Mouse (Mus musculus): ENCODE measurements at regions not wholly inside any gene's neighbourhood (a gene's known extent, or its start where the extent isn't known, plus 50 kb on each side); places are given as distances from the start of the nearest gene placed in this dataset.
A peak's percentile ranks its signal among the peaks of the same experiment; 100 is the strongest.

DNA sequence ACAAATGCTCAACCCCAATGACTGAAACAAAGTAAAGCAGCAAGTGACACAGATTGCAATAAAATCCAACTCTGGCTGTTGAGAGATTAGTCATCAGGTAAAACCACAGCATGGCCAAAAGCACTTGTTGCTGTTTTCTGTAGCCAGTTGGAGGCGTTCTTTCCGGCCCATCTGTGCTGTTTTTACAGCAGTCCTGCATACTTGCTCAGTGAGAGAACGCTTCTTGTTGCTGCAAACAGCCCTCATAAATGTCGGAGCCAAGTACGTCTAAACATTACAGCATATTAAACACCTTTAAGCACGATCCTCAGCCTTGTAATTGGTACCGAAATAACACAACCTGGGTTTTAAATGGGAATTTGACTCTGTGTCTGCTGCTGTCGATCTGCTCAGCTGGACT is 65.6 kb upstream of the Hs3st3a1 start:
- no peak for DNase-seq (ENCODE audit: low spot score)

DNA sequence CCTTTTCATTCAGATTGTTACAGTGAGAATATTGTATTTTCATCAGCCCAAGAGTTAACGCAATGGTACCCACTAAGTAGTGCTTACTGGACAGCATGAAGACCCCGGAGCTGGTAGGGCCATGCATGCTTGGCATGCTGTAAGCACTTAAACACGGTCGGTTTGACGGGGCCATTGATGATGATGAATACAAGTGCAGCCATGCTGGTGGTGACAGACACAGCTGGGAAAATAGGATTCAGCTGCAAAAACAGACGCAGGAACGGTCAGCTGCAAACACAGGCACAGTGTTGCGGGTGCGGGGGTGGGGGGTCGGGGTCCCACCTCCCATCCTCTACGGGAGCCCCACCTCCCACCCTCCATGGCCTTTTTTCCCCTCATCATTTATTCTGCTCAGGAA is 99.7 kb upstream of the Hs3st3a1 start:
- no peak for DNase-seq (ENCODE audit: low spot score)

DNA sequence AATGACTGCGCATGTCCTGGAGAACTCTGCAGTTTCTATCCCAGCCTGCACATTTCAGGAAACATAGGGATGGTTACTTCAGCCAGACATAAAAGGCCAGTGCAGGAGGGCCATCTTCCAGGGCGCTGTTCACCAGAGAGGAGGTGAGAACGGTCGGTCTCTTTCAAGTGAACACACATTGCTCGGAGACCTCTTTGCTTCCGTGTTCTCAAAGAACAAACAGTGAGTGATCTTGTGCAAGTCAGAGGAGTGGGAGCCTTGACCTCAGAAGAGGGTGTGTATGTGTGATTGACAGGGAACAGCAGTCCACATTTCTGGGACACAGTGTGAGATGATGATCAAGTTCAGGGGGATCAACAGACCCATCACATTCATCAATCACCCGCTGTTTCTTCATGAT is 102.7 kb upstream of the Hs3st3a1 start:
- no peak for DNase-seq (ENCODE audit: low spot score)

DNA sequence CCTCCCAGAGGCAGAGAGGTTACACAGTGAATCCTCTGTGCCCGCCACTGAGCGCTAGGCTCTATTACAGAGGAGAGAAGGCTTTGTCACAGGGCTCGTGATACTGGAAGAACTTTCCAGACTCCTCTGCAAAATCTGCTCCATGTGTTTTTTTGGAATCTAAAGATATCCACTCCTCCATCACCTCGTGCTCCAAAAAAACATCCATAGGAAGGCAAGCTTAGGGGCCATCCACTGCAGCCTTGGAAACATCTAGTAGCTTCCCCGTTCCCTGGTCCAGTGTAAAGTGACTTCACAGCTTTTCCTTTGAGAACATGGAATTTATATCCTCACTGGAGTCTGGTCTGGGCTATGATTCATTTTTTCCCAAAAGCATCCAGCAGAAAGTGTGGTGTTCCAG is 103.3 kb upstream of the Hs3st3a1 start:
- DNase-seq (ENCODE audit: low spot score), result no peak

DNA sequence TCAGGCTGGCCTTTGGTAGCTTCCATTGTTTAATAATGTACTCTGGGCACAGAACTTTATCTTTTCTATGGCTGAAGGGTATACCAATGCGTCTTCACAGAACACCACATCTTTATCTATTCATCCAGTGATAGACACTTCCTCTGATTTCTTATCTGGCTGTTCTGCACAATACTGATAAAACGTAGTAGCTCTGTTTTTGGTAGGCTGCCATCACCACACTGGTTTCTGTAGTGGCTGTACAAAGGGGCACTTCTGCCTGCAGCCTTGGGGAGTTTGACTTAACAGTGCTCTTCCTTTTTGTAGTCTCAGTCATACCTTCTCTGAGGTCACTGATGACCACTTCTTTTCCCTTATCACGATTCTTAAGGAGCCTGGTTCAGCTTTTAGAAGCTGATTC is 106.0 kb upstream of the Hs3st3a1 start:
- DNase-seq (ENCODE audit: low spot score), result peak; percentile 6

DNA sequence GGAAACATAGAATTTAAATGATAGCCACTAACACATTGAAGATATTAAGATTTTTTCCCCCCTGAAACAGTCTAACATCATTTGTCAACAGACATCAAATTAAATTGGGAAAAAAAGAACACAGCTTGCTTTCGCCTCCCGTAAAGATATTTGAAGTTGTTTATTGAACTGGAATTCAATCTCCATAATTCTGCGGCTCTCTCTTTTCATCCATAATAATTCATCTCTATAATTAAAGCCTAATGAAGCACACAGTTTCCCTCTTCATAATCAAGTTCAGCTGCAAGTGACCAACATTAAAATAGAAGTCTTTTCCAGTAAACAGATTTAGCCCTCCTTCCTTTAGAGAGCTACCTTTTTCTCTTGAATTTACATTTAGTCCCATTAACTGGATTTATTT is 107.4 kb upstream of the Hs3st3a1 start:
- no peak for DNase-seq (ENCODE audit: low spot score)

DNA sequence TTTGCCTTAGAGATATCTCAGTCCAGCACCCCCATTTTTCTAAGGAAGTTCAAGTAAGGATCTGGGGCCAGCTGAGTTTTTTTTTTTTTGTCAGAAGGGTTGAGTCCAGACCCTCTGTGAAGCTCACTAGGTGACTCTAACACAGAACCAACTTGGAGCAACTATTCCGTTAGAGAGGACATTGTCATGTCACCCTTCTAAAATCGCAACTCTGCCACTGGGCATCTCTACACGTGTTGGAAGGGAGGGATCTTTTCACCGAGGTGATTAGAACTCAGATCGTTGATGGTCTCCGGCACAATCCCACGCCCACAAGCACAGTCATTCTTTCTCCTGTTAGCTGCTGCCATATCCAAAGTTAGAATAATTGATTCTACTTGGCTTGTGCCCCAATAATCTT is 108.5 kb upstream of the Hs3st3a1 start:
- DNase-seq (ENCODE audit: low spot score), result no peak

DNA sequence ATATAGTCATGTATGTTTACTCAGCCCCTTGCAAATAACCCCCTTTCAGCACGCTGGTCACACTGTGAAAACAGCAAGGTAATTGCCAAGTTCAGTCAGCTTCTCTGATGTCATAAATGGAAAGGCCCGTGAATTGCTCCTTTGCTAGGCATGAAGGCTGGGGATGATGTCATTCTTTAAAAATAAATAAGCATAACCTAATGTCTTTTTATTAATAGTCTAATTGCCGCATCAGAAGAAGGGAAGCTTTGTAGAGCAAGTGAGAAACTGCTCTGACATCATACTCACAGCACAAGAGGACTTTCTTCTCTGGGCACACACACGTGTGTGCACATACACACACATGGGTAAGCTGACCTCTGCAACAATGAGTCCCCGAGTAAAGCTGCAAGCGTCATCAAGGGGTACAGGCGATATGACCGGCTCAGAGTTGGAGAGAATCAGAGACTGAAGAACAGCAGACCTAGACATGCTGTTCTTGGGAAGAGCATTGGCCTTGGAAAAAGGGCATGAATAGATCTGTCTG is 113.2 kb upstream of the Hs3st3a1 start:
- DNase-seq (ENCODE audit: low spot score), result no peak

DNA sequence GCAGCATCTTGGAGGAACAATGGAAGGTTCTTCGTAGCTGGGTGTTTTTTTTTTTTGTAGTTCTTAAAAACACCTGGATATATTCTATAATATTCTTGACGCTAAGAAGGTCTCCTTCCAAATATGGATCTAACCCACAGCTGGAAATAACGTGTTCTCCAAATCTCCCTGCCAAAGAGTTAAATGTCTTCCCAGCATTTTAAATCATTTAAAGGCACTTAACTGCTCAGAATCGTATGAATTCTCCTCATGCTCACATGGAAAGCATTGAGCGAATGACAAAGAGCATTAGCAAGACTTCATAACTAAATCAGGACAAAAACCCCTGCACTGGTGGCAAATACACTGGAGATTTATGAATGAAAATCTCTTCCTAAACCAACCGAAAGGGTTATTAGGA is 117.7 kb upstream of the Hs3st3a1 start:
- DNase-seq (ENCODE audit: low spot score), result no peak

DNA sequence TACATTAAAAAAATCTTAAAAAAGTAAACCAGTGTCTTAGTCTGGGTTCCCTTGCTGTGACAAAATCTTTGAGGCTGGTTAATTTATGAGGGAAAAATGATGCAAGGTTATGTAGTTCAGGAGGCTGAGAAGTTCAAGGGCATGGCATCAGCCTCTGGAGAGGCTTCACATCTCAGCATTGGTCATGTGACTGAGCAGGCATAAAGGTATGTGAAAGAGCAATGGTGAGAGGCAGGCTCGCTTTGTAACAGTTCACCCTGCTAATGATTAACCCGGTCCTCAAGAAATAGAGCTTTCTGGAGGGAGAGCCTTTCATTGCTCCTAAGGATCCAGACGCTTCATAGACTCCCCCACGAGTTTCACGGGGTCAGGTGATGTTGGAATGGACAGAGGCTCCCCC is 120.1 kb upstream of the Hs3st3a1 start:
- no peak for DNase-seq (ENCODE audit: low spot score)

DNA sequence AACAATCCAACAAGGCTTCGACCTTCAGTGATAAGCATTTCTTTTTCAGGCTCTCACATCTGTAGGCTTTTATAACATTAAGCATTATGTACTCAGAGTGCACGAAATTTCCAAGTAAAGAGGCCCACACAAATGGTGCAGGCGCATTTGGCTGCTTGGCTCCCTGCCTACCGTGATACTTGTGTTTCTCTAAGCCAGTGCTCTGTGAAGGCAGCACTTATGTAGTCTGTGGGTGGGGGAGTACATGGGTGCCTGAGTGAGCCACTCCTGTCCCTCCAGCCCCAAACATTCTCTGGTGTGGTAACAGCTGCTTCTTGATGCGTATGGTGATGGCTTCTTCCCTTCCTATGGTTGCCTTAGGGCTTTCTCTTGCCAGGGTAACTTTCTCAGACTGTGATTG is 121.9 kb upstream of the Hs3st3a1 start:
- DNase-seq (ENCODE audit: low spot score), result no peak

DNA sequence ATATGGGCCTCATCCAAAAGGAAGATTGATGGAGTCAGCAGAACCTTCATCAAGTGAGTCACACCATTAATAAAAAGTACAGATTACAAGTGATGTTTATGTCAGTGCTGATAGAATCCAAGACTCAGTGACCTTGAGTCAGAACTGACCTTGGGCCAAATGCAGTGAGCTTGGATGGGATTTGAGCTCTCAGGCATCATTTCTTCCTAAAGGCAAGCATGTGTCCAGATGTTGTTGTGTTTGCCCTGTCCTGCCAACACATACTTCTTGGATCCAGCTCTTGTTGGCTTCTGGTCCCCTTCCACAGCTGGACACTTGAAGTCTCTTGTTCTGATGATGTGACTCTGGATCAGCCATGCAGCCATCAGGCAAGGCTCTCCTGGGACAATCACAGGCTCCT is 125.3 kb upstream of the Hs3st3a1 start:
- peak; percentile 22 for DNase-seq (ENCODE audit: low spot score)

DNA sequence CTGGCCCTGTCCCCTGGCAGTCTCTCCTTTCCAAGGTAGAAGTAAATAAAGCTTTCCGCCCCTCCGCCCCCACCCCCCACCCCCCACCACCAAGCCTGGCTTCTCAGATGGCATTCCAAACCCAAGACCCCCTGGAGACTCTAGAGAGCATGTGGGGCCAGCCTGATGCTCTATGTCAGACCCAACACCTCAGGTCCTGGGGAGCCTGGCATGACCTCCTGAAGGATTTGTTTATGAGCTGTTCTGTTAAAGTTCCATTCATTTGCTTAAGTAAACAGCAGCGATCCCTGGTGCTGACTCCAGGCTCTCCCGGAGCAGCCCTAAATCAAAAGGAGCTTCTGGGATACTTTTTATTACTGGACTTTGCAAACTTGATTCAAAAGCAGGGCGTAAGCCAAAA is 137.3 kb upstream of the Hs3st3a1 start:
- no peak for DNase-seq (ENCODE audit: low spot score)

DNA sequence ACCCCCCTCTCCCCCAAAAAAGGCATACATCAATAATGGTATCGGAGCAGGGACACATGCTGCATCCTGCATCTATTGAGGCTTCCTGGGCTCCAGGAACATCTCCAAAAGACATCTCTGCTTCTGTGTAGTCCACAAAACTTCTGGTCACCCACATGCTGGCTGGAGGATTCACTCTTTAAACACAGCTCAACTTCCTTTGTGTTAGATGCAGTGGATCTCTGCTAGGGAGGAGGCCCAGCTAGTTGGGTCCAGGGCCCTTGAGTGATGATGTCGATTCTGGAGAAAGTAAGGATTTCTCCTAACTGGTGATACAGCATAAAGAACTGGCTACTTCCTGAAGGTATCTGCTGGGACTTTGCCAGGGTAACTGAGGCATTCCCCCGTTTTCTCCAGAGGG is 146.9 kb upstream of the Hs3st3a1 start:
- DNase-seq (ENCODE audit: low spot score), result no peak

DNA sequence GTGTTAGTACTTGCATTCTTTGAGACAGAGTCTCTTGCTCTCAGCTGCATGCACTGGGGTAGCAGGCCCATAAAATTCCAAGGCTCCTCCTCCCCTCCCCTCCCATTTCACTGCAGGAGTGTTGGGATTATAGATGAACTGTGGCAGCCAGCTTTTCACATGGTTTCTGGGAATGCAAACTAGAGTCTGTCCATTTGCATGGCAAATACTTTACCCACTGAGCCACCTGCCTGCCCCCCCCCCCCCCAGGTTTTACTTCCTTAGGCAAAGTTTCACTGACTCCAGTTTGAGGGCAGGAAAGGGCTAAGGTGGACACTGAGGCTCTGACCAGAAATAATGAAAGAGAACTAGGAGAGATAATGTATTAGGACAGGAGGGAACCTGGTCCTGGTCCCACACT is 147.6 kb upstream of the Hs3st3a1 start:
- no peak for DNase-seq (ENCODE audit: low spot score)

DNA sequence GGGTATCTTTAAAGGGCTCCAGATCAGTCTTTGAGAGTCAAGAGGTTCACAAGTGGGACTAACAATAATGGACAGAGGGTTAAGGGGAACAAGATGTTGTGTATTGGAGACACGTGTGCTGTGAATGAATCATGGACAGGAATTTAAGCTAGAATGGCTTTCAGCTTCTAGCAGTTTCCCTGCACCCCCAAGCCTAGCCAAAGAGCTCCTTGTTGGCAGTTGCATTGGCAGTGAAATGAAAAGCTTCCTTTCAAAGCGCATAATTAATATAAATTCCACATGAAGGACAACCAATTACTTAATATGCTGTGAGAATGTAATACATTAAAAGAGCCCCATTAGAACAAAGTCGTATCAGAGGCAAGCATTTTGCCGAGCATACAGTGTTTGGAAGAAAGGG is 153.4 kb upstream of the Hs3st3a1 start:
- no peak for DNase-seq (ENCODE audit: low spot score)

DNA sequence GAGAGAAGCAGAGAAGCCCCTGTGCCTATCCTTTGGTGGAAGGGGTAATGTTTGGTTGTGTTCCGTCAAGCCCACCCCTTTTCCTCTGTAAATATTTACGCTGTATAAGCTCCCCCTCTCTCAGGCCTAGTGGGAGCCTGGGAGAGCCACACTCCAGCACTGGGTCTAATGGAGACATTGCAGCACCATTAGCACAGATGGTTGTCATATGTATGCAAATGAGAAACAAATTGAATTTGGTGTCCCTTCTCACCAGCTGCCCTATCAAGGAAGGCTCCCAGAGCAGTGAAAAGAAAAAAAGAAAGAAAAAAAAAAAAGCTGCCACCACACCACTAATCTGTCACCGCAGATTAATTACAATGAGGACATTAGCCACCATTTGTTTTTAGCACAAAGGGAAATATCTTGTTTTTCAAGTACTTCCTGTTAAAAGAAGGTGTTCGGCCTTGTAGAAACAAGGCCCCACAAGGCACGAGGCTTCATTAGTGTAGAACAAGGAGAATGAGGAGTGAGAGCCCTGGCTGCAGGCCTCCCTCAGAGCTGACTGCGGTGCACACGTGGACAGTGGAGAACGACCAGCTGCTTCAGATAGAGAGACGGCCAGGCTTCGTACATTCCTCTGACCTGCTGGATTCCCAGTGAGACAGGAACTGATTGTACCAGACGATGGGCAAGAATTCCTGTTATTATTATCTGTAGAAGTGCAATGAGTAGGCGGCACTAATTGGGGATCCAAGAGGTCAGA is 156.7 kb upstream of the Hs3st3a1 start:
- DNase-seq (ENCODE audit: low spot score), result no peak

DNA sequence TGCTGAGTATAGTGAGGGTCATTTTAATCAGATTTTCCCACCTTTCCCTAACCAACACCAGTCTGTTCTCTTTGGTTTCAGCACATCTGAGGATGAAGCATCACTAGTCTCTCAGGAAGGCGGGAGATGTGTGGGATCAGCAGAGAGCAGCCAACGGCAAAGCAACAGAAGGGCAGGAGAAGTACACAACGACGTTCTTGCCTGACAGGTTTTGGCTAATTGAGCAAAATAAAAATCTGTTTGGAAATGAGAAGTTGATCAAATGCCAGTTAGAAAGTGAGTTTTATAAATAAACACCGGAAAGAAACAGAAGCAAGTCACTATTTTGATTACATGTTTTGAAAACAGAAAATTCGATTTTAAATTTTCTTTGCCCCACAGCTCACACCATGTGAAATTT is 161.4 kb upstream of the Hs3st3a1 start:
- no peak for DNase-seq (ENCODE audit: low spot score)

DNA sequence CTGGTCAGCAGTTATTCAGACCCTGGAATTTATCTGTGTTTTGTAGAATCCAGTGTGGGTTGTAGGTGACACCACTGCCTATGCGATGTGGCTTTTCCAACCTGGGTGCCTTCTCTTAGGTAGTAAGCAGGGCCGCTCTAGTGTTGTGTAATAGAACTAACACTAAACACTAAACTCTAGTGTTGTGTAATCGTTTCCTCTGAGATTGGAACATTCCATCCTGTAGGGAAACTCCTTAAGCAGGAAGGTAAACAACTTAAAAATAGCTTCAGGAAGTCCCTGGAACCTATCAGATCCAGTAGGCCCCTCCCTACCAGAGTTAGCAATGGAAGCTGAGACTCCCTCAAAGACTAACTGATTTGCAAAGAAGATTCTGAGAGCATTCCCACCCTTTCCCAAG is 161.9 kb upstream of the Hs3st3a1 start:
- peak; percentile 52 for DNase-seq (ENCODE audit: low spot score)

DNA sequence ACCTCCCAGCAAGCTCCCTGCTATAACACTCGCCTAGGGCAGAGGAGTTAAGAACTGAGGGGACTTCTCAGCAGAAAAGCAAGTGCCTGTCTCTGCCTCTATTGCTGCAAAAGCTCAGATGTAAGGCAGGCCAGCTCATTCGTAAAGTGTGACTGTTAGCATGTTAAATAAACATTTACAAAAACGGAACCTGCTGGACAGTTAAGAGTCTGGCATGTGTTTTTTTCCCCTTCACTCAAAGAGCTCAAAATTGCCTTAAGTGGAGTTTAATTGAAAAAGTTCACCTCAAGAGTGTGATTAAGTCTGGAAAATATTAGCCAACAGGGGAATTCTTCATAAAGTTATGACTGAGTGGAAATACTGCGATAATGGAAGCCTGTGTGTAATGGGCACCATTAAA is 167.0 kb upstream of the Hs3st3a1 start:
- peak; percentile 35 for DNase-seq (ENCODE audit: low spot score)

DNA sequence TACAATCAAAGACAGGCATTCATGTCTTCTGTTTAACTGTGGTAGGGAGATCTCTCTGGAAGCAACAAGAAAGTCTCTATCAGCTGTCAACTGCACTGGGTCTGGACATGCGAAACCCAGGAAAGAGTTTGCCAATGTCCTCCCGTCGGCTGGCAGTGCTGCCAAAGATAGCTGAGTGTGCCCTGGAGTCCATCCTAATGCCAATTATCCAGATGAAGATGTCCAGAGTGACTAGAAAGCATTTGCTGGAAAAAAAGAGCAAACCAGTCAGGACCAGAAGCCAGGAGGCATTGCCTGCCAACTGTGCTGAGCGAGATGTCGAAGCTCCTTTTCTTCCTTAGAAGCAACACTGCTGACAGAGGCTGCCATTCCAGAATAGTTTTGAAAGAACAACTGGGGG is 167.6 kb upstream of the Hs3st3a1 start:
- no peak for DNase-seq (ENCODE audit: low spot score)

DNA sequence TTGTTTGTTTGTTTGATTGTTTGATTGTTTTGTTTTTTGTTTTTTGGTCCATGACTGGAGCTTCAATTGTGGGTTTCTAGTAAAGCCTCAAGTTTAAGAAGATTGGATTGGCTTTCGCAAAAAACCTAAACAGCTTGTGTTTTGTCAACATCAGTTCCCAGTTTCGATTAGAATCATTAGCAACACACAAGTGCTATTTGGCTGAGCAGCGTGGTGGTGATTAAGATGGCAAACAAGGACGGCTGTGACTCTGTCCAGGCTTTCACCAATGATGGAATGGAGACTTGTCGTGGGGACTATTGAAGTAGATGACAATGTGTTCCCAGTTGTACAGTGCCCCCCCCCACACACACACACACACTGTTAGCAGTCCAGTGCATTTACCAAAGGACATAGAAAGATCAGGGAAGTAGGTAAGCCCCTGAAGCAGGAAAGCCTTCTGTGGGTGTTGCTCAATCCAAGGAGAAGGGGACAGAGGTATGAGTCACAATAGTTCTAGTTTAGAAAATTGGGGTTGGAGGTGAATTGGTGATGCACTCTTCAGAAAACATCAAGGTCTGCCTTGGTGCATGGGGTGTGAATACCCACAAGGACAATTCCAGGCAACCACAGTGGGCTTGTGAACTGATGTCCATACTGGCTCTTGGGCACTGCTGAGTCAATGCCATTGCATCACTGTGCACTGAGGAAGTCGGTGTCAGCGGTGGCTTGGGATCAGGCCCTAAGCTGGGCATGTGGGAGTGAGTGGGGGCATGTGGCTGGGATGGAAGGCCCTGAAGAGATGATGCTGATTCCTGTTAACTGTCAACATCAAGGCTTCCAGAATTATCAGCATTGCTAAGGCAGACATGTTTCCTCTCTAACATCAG is 174.5 kb upstream of the Cox10 start:
- DNase-seq (ENCODE audit: low spot score), result no peak

DNA sequence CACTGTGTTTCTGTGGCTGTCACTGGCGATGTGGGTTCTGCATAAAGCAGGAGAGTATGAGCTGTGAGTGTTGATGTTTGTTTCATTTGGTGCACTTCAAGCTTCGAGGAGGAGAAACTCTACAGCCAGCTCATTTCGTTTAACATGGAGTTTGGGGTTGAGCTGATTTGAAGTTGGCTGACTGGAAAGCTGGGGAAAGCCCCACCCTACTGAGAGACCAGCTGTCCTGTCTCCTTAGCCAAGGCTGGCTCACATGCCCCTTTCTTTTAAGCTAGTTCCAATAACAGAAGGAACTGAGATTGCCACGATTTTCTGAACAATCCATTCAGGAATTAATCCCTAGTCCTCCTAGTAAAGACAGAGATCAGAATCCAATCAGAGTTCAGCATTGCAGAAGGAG is 157.6 kb upstream of the Cox10 start:
- DNase-seq (ENCODE audit: low spot score), result no peak
